Mouse (Mus musculus) frontal cortex, adult 2 months (tissue): ENCODE data around the gene Zmym2. TPM values are rescaled to one million over a fixed set of nuclear protein-coding genes. Genes with fewer than 3 reads are reported as not detected.
A peak's percentile ranks its signal among the peaks of the same experiment; 100 is the strongest.

ENCODE experiments used
- DNase-seq, 2 experiments: peaks; one replicate each; pipeline ENCODE4 v3.0.0; 2022; ENCODE audit warnings: low spot score in 1 of 2; ENCODE audit errors: extremely low spot score in 1 of 2
- polyA plus RNA-seq: library from polyadenylated mRNA; depleted of rRNA; stranded (reverse); fragments of >200 nt; gene quantifications from 2 replicates; pipeline ENCODE4 v1.2.3, GENCODE M21; 2012; rRNA removed

Zmym2 gene
- polyA plus RNA-seq, 1 experiment: 45.5 TPM

- DNase-seq: no peak
These were observed 19.2 kb downstream of the Zmym2 start for GRCm38 (mm10) chr14:56905696-56906095.

GRCm38 (mm10) chr14:56918532-56918931, 32.1 kb downstream of the Zmym2 start:
- no peak for DNase-seq

- no peak for DNase-seq
These were observed 49.0 kb downstream of the Zmym2 start for GRCm38 (mm10) chr14:56935481-56935880.

GRCm38 (mm10) chr14:56939903-56940302, 53.5 kb downstream of the Zmym2 start:
- DNase-seq: no peak

GRCm38 (mm10) chr14:56952928-56953327, 66.5 kb downstream of the Zmym2 start:
- no peak for DNase-seq

- no peak for DNase-seq
These were observed 67.9 kb downstream of the Zmym2 start for GRCm38 (mm10) chr14:56954393-56954792.

GRCm38 (mm10) chr14:56963969-56964734, 77.7 kb downstream of the Zmym2 start:
- DNase-seq: peak in 1 of 2 experiments; percentile 70

- DNase-seq: no peak
These were observed 83.2 kb downstream of the Zmym2 start for GRCm38 (mm10) chr14:56969653-56970052.

GRCm38 (mm10) chr14:56970160-56970559, 83.7 kb downstream of the Zmym2 start:
- DNase-seq: no peak

GRCm38 (mm10) chr14:56978045-56978655, 91.7 kb downstream of the Zmym2 start:
- no peak for DNase-seq

- no peak for DNase-seq
These were observed 102.2 kb downstream of the Zmym2 start for GRCm38 (mm10) chr14:56988621-56989020.

Other genes starting within 250 kb of the Zmym2 start
- 36.7 and 37.5 TPM in 2 replicates for gene Mphosph8, start 218.4 kb upstream of the Zmym2 start, polyA plus RNA-seq
- 34.2 and 39.0 TPM in 2 replicates for gene Pspc1, start 108.3 kb upstream of the Zmym2 start, polyA plus RNA-seq
- 26.9 and 30.9 TPM in 2 replicates for gene Zmym5, start 74.9 kb upstream of the Zmym2 start, polyA plus RNA-seq
- 0.15 and 0.18 TPM in 2 replicates for gene Gja3, start 171.4 kb downstream of the Zmym2 start, polyA plus RNA-seq
- 12.4 and 14.0 TPM in 2 replicates for gene Gjb2, start 218.0 kb downstream of the Zmym2 start, polyA plus RNA-seq
- 0.54 and 0.55 TPM in 2 replicates for gene Gm4491, start 229.2 kb downstream of the Zmym2 start, polyA plus RNA-seq
- 71.7 and 92.0 TPM in 2 replicates for gene Gjb6, start 247.0 kb downstream of the Zmym2 start, polyA plus RNA-seq